ENCODE assay signal across 9 mouse cellular contexts in the genomic region with DNA sequence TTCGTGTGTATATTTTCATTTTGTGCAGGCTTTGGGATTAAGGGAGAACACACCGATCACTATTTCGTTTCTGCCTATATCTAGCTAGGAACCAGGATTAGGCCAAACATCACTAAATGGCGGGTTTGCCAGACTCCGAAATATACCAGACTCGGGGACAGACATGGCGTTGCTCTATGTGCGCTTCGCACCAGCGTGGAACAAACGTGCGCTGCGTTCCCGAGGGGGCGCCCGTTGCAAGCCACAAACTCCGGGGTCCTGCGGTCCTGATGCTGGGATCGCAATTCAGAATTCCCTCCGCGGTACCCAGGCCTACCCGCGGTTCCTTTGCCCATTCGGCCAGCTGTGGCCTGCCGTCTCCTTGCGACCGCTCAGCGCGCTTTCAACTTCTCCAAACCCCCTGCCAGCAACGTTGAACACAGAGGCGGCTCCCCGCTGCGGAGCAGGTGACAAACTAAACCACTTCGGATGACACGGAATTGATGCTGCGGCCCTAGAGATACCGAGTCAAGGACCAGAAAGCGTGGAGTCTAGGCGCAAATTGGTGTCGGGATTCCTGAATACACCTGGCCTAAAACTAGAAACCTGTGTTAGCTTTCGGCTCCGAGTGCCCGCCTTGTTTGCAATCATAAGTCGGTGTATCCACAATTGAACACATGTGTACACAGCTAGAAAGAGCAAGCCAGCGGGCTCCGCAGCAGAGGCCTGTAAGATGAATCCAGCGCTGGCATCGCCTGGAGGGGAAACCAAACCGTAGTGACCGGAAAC. TPM values are rescaled to one million over a fixed set of nuclear protein-coding genes. Genes with fewer than 3 reads are reported as not detected.
DNase-seq lines count a peak whose midpoint lies in the region; ATAC-seq and TF ChIP-seq lines count a peak whose summit lies in the region.
"Had no signal": no experiment of that assay in that cellular context is flagged by ENCODE, and none has a peak within 500 bp of the region (broad histone marks: within the 10 kb centered on the region; RNA-seq: fewer than 3 reads in every experiment).

No protein-coding gene starts in this region.

- H3K36me3 ChIP-seq in kidney, postnatal 0 days (ENCODE audit: insufficient read depth, low read length), result no peaks in the 10 kb centered on the region
- no peaks in the 10 kb centered on the region for H3K36me3 ChIP-seq in midbrain, embryonic 16.5 days (ENCODE audit: control insufficient read depth, insufficient read depth, low read length)

- 1% methylated on average over 50 of the region's 50 CpGs for WGBS in kidney, postnatal 0 days
- under 1% methylated on average over 50 of the region's 50 CpGs for WGBS in midbrain, embryonic 16.5 days

- DNase-seq in kidney, postnatal 0 days (ENCODE audit: low spot score), result peak; percentile 15
- DNase-seq in kidney, adult 11 months, result no peak
- peak; percentile 58 for DNase-seq in embryo, embryonic 9.5 days (ENCODE audit: extremely low spot score)
- DNase-seq in heart, postnatal 36 days, result peak; percentile 12 to 31
- no peak for DNase-seq in layer of hippocampus, adult 9-10 months (ENCODE audit: low spot score)
- DNase-seq in thymus, postnatal 25 days, result no peak

- 0 out of 2 replicates have a peak overlapping the region, but pooled peaks have one; percentile 13 for H3K4me3 ChIP-seq in kidney, postnatal 0 days (replicated peaks; ENCODE audit: low read depth, low read length)
- H3K4me3 ChIP-seq in midbrain, embryonic 16.5 days (ENCODE audit: low read depth, low read length), result no peak overlapping the region; the same call in 1 of the 2 replicates

- H3K4me1 ChIP-seq in kidney, postnatal 0 days (replicated peaks; ENCODE audit: insufficient read depth, low read length), result peaks cover 6% of the 10 kb centered on the region; the same call in 1 of the 2 replicates
- no peaks in the 10 kb centered on the region for H3K4me1 ChIP-seq in midbrain, embryonic 16.5 days (ENCODE audit: control insufficient read depth, insufficient read depth, low read length)

- peaks cover 82% of the 10 kb centered on the region for H3K27me3 ChIP-seq in kidney, postnatal 0 days (ENCODE audit: insufficient read depth, low read length)
- peaks cover 59% of the 10 kb centered on the region for H3K27me3 ChIP-seq in midbrain, embryonic 16.5 days (ENCODE audit: control insufficient read depth, insufficient read depth, low read depth, low read length)

- no peak overlapping the region for H3K27ac ChIP-seq in kidney, postnatal 0 days
- peak overlapping the region; percentile 12; the same call in 1 of the 2 replicates for H3K27ac ChIP-seq in midbrain, embryonic 16.5 days (ENCODE audit: low read length)

- no peak for TF ChIP-seq CTCF in kidney, postnatal 0 days (IDR thresholded peaks at IDR 0.05; ENCODE audit: low read depth)

- H3K9me3 ChIP-seq in kidney, postnatal 0 days (replicated peaks; ENCODE audit: low read length), result no peaks in the 10 kb centered on the region
- no peaks in the 10 kb centered on the region for H3K9me3 ChIP-seq in midbrain, embryonic 16.5 days (replicated peaks; ENCODE audit: control insufficient read depth, low read length, poor library complexity, severe bottlenecking)

- intact Hi-C loops in heart, postnatal 36 days (cut with DNase I), result no loop called here

- ATAC-seq in kidney, postnatal 0 days (replicated peaks; ENCODE audit: low FRiP score, low read depth), result no peak
- ATAC-seq in midbrain, embryonic 16.5 days, result no peak
- ATAC-seq in inflammation-experienced regulatory T-cells, adult 6 months, result no peak

- H3K4me2 ChIP-seq in kidney, postnatal 0 days (ENCODE audit: low read length), result no peak overlapping the region
- H3K4me2 ChIP-seq in midbrain, embryonic 16.5 days (ENCODE audit: low read length), result peak overlapping the region; percentile 27

- H3K9ac ChIP-seq in kidney, postnatal 0 days (ENCODE audit: low read depth, low read length), result no peak overlapping the region
- no peak overlapping the region for H3K9ac ChIP-seq in midbrain, embryonic 16.5 days (ENCODE audit: low read depth, low read length)

RNA-seq across cellular contexts. Expression of gene Pax5, which starts 2.7 kb away (rescaled TPM):
- not detected in 2 replicates for polyA plus RNA-seq in kidney, postnatal 0 days (2015; fragmentation: Nextera tagmentation; extraction: Ambion mirVana)
- total RNA-seq in heart, postnatal 36 days (2021), result under 1 TPM; 0.72 to 0.73 TPM
- 3.6 and 4.8 TPM in 2 replicates for polyA plus RNA-seq in midbrain, embryonic 16.5 days (2015; fragmentation: Nextera tagmentation; extraction: Ambion mirVana)
- under 1 TPM; 0.31 to 0.91 (median 0.55) TPM for polyA plus RNA-seq in inflammation-experienced regulatory T-cells, adult 6 months (2017; shearing (Covaris generic))
- polyA plus RNA-seq: stomach, embryonic 14.5 days had no signal

RNA-seq across cellular contexts. Expression of gene Zcchc7, which starts 42.7 kb away (rescaled TPM):
- 37.5 and 40.1 TPM in 2 replicates for polyA plus RNA-seq in kidney, postnatal 0 days (2015; fragmentation: Nextera tagmentation; extraction: Ambion mirVana)
- total RNA-seq in heart, postnatal 36 days (2021), result 10 to 100 TPM; 13.8 to 14.3 TPM
- polyA plus RNA-seq in midbrain, embryonic 16.5 days (2015; fragmentation: Nextera tagmentation; extraction: Ambion mirVana), result 31.2 and 34.7 TPM in 2 replicates
- polyA plus RNA-seq in inflammation-experienced regulatory T-cells, adult 6 months (2017; shearing (Covaris generic)), result 100 to 1,000 TPM in 2 of 3 experiments, 10 to 100 TPM in 1; 89.1 to 156 (median 151) TPM

Comparison
In these comparisons a context has a peak if more than half of its experiments do, and no peak if none do; other contexts are left out.
1. DNase-seq: peak in kidney, postnatal 0 days (single experiment), embryo, embryonic 9.5 days (single experiment) and heart, postnatal 36 days (2 of 2); none in kidney, adult 11 months (single experiment), layer of hippocampus, adult 9-10 months (single experiment) and thymus, postnatal 25 days (single experiment).